Mouse (Mus musculus): ENCODE data around the gene Banp. TPM values are rescaled to one million over a fixed set of nuclear protein-coding genes. Genes with fewer than 3 reads are reported as not detected.

The Banp gene
- polyA plus RNA-seq, 1 experiment from 2014 or later, result 34.9 TPM

DNA sequence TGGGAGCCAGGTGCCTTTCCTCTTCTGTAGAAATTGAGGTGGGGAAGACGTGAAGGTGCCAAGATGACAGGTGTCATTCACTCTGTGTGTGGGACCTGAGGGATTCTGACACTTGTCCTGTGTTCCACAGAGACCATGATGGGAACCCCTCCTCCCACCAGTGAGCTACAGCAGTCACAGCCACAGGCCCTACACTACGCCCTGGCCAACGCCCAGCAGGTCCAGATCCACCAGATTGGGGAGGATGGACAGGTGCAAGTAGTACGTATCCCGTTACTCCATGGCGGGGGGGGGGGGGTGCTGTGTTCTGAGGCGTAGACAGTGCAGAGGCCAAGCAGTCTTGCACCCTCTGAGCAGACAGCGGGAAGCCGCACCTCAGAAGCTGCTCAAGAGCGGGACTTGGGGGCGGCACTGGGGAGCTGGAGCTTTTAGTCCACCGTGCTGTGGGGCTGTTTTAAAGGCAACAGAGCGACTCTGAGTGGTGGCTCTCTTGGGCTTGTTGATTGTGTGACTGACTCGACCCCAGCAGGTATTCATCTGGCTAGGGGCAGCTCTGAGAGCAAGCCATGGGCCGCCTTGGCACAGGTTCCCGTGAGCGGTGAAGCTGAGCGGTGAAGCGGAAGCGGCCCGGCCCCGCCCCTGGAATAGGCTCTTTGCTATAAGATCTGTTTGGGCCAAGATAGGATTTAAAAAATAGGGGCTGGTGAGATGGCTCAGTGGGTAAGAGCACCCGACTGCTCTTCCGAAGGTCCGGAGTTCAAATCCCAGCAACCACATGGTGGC is 56.1 kb downstream of the Banp start:
- WGBS, result 90% methylated on average over 24 of the region's 25 CpGs
- peaks cover 81% of the 10 kb centered on the region for H3K36me3 ChIP-seq (ENCODE audit: control insufficient read depth, insufficient read depth, low read length)
- peak; percentile 27; the same call in 1 of the 2 replicates for ATAC-seq (ENCODE audit: low read depth)

DNA sequence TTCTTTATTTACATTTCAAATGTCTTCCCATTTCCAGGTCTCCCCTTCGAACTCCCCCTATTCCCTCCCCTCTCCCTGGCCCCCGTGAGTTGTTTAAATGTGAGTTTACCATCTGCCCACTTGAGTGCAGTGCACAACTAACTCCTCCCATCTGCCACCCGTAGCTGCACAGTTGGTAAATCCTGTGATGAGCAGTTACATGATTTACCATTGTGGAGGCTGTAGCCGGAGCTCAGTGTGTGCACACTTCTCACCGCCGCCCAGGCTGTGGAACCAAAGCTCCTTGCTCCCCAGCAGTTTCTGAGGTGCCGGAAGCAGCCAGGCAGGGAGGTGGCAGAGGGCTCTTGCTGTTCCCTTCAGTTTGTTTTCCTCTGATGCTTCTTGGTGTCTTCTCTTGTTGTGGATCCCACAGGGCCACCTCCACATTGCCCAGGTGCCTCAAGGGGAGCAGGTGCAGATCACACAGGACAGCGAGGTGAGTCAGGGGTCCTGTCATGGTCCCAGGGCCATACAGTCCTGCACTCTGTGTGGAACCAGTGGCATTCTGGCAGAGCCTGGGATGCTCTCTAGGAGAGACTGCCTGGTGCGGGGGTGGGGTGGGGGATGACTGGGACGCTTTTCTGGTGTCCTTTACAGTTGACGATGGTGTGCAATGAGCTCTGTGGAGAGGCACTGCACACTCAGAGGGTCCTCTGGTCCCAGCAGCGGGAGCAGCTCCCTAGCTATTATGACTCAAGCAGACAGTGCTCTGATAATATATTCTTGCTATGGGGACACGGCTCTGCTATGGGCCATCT is 57.3 kb downstream of the Banp start:
- Histone ChIP-seq H3K4me3 (ENCODE audit: low read depth, low read length) (no peak overlapping the region), H3K27me3 (replicated peaks; ENCODE audit: control insufficient read depth, insufficient read depth, low read length) (no peaks in the 10 kb centered on the region), H3K9ac (ENCODE audit: low read depth, low read length) (no peak overlapping the region), H3K4me2 (ENCODE audit: low read depth, low read length) (no peak overlapping the region), H3K4me1 (ENCODE audit: control insufficient read depth, insufficient read depth, low read length) (no peaks in the 10 kb centered on the region), H3K27ac (replicated peaks; ENCODE audit: low read depth, low read length) (no peak overlapping the region), H3K36me3 (ENCODE audit: control insufficient read depth, insufficient read depth, low read length) (peaks cover 75% of the 10 kb centered on the region), H3K9me3 (ENCODE audit: control insufficient read depth, low read length) (no peaks in the 10 kb centered on the region)
- no peak for DNase-seq (ENCODE audit: low spot score)
- 80% methylated on average over 13 of the region's 13 CpGs for WGBS
- ATAC-seq (ENCODE audit: low read depth), result no peak

More for the DNA sequence above, 56.1 kb downstream of the Banp start:
- H3K27ac ChIP-seq (replicated peaks; ENCODE audit: low read depth, low read length), result no peak overlapping the region
- no peaks in the 10 kb centered on the region for H3K4me1 ChIP-seq (ENCODE audit: control insufficient read depth, insufficient read depth, low read length)
- H3K9me3 ChIP-seq (ENCODE audit: control insufficient read depth, low read length), result no peaks in the 10 kb centered on the region
- H3K4me2 ChIP-seq (ENCODE audit: low read depth, low read length), result no peak overlapping the region
- H3K27me3 ChIP-seq (replicated peaks; ENCODE audit: control insufficient read depth, insufficient read depth, low read length), result no peaks in the 10 kb centered on the region
- no peak overlapping the region for H3K9ac ChIP-seq (ENCODE audit: low read depth, low read length)
- no peak overlapping the region for H3K4me3 ChIP-seq (ENCODE audit: low read depth, low read length)
- DNase-seq (ENCODE audit: low spot score), result no peak

DNA sequence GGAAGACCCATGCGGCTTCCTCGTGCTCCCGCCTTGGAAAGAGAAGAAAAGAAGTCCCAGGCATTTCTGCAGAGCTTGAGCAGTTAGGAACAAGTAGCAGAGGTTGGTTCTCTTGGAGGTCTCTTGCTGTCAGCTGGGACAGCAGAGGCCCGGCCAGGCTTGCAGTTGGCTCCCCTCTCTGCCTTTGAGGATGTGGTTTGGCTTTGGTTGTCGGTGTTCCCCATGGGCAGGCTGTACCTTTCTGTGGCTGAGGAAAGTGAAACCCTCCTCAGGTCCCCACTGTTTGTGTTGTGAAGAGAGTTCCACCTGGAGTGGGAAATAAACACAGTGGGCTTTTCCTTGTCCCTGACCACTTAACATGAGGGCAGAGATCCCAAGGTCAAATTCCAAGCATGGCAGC is 58.8 kb downstream of the Banp start:
- ATAC-seq (ENCODE audit: low read depth), result no peak
- H3K9ac ChIP-seq (ENCODE audit: low read depth, low read length), result no peak overlapping the region; the same call in 1 of the 2 replicates

DNA sequence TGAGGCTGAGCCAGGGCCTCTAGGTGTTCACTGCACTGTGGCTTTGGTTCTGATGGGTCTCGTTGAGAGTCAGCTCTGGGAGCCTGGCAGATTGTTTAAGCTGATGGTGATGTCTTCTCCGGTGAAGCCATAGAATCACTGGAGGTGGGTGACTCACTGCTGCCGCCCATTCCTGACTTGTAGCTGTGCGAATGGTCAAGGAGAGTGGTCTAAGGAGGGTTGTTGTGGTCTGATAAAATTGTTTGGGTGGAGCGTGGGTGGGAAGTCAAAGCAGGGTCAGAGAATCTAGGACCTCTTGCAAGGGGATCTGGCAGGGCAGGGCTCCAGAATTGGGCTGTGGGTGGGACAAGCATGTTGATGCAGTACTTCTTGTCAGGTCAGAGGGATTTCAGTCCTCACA is 61.1 kb downstream of the Banp start:
- Histone ChIP-seq H3K4me2 (ENCODE audit: low read depth, low read length) (no peak overlapping the region), H3K36me3 (ENCODE audit: control insufficient read depth, insufficient read depth, low read length) (peaks cover 53% of the 10 kb centered on the region), H3K27ac (replicated peaks; ENCODE audit: low read depth, low read length) (no peak overlapping the region), H3K9ac (ENCODE audit: low read depth, low read length) (no peak overlapping the region), H3K4me3 (ENCODE audit: low read depth, low read length) (no peak overlapping the region), H3K9me3 (ENCODE audit: control insufficient read depth, low read length) (no peaks in the 10 kb centered on the region), H3K27me3 (replicated peaks; ENCODE audit: control insufficient read depth, insufficient read depth, low read length) (no peaks in the 10 kb centered on the region), H3K4me1 (ENCODE audit: control insufficient read depth, insufficient read depth, low read length) (no peaks in the 10 kb centered on the region)
- no peak for ATAC-seq (ENCODE audit: low read depth)
- WGBS, result 84% methylated on average over 5 of the region's 5 CpGs
- DNase-seq (ENCODE audit: low spot score), result no peak

More for the DNA sequence above, 58.8 kb downstream of the Banp start:
- Histone ChIP-seq H3K27ac (replicated peaks; ENCODE audit: low read depth, low read length) (no peak overlapping the region), H3K4me1 (ENCODE audit: control insufficient read depth, insufficient read depth, low read length) (no peaks in the 10 kb centered on the region), H3K4me2 (ENCODE audit: low read depth, low read length) (no peak overlapping the region), H3K9me3 (ENCODE audit: control insufficient read depth, low read length) (no peaks in the 10 kb centered on the region), H3K4me3 (ENCODE audit: low read depth, low read length) (no peak overlapping the region), H3K36me3 (ENCODE audit: control insufficient read depth, insufficient read depth, low read length) (peaks cover 60% of the 10 kb centered on the region), H3K27me3 (replicated peaks; ENCODE audit: control insufficient read depth, insufficient read depth, low read length) (no peaks in the 10 kb centered on the region)
- WGBS, result 75% methylated on average over 5 of the region's 5 CpGs
- DNase-seq (ENCODE audit: low spot score), result no peak

DNA sequence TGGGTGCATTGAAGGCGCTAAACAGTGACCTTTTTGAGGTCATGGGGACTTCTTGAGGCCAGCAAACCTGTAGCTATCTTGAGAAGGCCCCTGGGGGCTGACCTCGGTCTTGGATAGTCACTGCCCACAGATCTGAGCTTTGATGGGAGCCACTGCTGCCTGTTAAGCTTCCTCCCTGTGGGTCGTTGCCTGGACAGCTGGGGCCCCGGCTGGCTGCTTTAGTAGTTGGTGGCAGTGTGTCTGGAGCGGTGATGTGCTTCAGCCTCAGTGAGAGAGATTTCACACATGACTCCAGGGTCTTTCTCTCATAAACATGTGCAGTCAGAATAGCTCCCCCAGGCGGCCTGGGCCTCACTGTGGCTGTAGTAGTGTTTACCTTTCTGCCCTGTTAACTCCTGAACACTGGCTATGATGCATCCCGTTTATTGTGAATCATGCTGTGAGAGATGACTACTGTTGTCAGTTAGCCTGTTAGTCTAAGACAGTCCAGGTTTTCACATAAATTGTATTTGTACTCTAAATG is 61.6 kb downstream of the Banp start:
- H3K4me3 ChIP-seq (ENCODE audit: low read depth, low read length), result no peak overlapping the region
- ATAC-seq (ENCODE audit: low read depth), result no peak
- H3K36me3 ChIP-seq (ENCODE audit: control insufficient read depth, insufficient read depth, low read length), result peaks cover 52% of the 10 kb centered on the region
- H3K27me3 ChIP-seq (replicated peaks; ENCODE audit: control insufficient read depth, insufficient read depth, low read length), result no peaks in the 10 kb centered on the region
- H3K4me2 ChIP-seq (ENCODE audit: low read depth, low read length), result no peak overlapping the region
- 61% methylated on average over 7 of the region's 7 CpGs for WGBS
- H3K4me1 ChIP-seq (ENCODE audit: control insufficient read depth, insufficient read depth, low read length), result no peaks in the 10 kb centered on the region
- H3K27ac ChIP-seq (replicated peaks; ENCODE audit: low read depth, low read length), result no peak overlapping the region
- no peaks in the 10 kb centered on the region for H3K9me3 ChIP-seq (ENCODE audit: control insufficient read depth, low read length)
- DNase-seq (ENCODE audit: low spot score), result no peak
- no peak overlapping the region for H3K9ac ChIP-seq (ENCODE audit: low read depth, low read length)

DNA sequence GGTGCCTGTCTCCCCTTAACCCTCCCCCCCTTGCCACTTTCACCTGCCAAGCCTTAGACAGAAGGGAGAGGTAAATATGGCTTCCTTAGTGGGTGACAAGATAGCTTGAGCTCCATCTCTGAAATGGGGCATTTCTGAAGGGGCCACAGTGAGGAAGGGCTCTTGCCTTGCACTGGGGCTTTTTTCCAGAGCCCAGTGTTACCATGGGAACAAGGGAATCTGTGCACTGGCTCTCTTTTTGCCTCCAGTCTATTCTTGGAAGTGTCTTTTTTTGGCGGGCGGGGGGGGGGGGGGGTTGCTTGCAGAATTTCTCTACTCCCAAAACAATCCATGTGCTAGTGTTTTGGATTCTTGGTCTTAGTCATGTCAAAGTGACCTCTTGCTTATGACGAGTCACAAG is 65.1 kb downstream of the Banp start:
- DNase-seq (ENCODE audit: low spot score) (no peak), ATAC-seq (ENCODE audit: low read depth) (no peak)
- no peaks in the 10 kb centered on the region for H3K9me3 ChIP-seq (ENCODE audit: control insufficient read depth, low read length)
- H3K4me1 ChIP-seq (ENCODE audit: control insufficient read depth, insufficient read depth, low read length), result 0 out of 2 replicates have a peak, but pooled peaks cover 8% of the 10 kb centered on the region
- 71% methylated on average over 3 of the region's 3 CpGs for WGBS
- H3K9ac ChIP-seq (ENCODE audit: low read depth, low read length), result no peak overlapping the region
- no peak overlapping the region for H3K4me3 ChIP-seq (ENCODE audit: low read depth, low read length)
- H3K36me3 ChIP-seq (ENCODE audit: control insufficient read depth, insufficient read depth, low read length), result peaks cover 40% of the 10 kb centered on the region
- H3K4me2 ChIP-seq (ENCODE audit: low read depth, low read length), result no peak overlapping the region
- H3K27me3 ChIP-seq (replicated peaks; ENCODE audit: control insufficient read depth, insufficient read depth, low read length), result no peaks in the 10 kb centered on the region
- no peak overlapping the region for H3K27ac ChIP-seq (replicated peaks; ENCODE audit: low read depth, low read length)

DNA sequence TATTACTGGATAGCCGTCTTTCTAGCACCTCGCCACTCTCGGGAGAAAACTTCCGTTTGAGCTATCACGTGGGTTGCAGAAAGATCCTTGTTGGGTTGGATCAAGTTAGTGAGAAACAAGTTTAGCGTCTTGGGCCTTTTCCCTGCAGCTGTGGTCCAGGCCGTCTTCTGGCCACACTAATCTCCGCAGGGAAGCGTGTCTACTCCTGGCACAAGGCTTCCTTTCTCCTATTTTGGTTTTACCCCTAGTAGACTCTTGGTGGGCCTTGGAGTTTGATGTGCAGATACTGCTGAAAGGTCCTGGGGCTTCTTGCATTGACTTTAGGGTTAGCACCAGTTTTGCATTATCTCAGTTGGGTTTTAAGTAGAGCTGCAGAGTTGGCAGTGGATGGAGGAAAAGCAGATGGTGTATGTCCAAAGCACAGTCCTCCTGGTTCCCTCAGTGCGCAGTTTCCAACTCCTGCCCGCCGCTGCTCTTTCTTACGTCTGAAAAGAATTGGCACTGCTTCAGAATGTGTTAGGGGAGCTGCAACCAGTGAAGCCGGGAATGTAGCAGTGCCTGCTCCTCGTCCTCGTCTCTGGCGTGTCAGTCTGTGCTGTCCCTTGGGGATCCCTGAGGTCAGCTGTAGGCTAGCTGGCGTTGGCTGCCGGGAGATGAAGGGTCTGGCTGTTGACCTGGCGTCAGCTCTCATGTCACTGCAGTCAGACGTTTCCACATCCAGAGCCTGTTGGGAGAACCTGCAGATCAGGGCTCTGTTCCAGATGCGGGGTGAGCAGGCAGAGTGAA is 68.7 kb downstream of the Banp start:
- Histone ChIP-seq H3K27ac (replicated peaks; ENCODE audit: low read depth, low read length) (peak overlapping the region; percentile 8; the same call in 1 of the 2 replicates), H3K9me3 (ENCODE audit: control insufficient read depth, low read length) (no peaks in the 10 kb centered on the region), H3K9ac (ENCODE audit: low read depth, low read length) (no peak overlapping the region), H3K4me2 (ENCODE audit: low read depth, low read length) (no peak overlapping the region), H3K4me1 (ENCODE audit: control insufficient read depth, insufficient read depth, low read length) (peaks cover 17% of the 10 kb centered on the region; the same call in 1 of the 2 replicates), H3K36me3 (ENCODE audit: control insufficient read depth, insufficient read depth, low read length) (peaks cover 50% of the 10 kb centered on the region; the same call in 1 of the 2 replicates), H3K27me3 (replicated peaks; ENCODE audit: control insufficient read depth, insufficient read depth, low read length) (no peaks in the 10 kb centered on the region), H3K4me3 (ENCODE audit: low read depth, low read length) (no peak overlapping the region)
- peak; percentile 70 for DNase-seq (ENCODE audit: low spot score)
- WGBS, result 59% methylated on average over 22 of the region's 22 CpGs
- ATAC-seq (ENCODE audit: low read depth), result no peak

DNA sequence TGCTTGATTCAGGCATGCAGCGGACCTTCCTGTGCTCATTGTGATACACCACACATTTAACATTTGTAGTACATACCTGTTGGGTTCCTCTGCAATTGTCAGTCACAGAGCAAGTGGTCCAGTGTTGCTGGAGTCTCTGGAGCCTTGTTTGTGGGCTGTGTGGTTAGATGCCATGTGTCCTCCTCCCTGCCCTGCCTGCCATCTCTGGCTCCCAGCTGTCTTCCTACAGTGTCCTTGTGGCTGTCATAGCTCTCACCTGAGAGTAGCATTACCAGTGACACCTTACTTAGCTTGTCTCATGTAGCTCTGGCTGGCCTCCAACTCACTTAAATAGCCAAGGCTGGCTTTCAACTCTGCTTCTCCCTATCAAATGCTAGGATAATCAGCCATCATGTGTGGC is 69.6 kb downstream of the Banp start:
- 91% methylated on average over 1 of the region's 1 CpGs for WGBS
- ATAC-seq (ENCODE audit: low read depth), result no peak
- no peak overlapping the region for H3K27ac ChIP-seq (replicated peaks; ENCODE audit: low read depth, low read length)
- no peak overlapping the region for H3K4me3 ChIP-seq (ENCODE audit: low read depth, low read length)
- peaks cover 17% of the 10 kb centered on the region; the same call in 1 of the 2 replicates for H3K4me1 ChIP-seq (ENCODE audit: control insufficient read depth, insufficient read depth, low read length)
- H3K9me3 ChIP-seq (ENCODE audit: control insufficient read depth, low read length), result no peaks in the 10 kb centered on the region
- no peak for DNase-seq (ENCODE audit: low spot score)
- H3K27me3 ChIP-seq (replicated peaks; ENCODE audit: control insufficient read depth, insufficient read depth, low read length), result no peaks in the 10 kb centered on the region
- H3K9ac ChIP-seq (ENCODE audit: low read depth, low read length), result no peak overlapping the region
- H3K36me3 ChIP-seq (ENCODE audit: control insufficient read depth, insufficient read depth, low read length), result peaks cover 53% of the 10 kb centered on the region
- H3K4me2 ChIP-seq (ENCODE audit: low read depth, low read length), result no peak overlapping the region
